Mouse (Mus musculus) mouse embryonic stem cell (cell line): Measurements from ENCODE around the gene Grap2.

Experiments used
- in situ Hi-C, 2 experiments: fragments of 300-500 bp; cut with MboI; formaldehyde crosslinking; loops; 1 replicate in 1 of 2; 3 replicates in 1 of 2; pipeline ENCODE4 v1.14.3; 2019 to 2020; ENCODE audit warnings: low sequenced_read_pairs in 2 of 2, low pct_unique_long_range_greater_than_20kb in 1 of 2, mixed read lengths in 1 of 2; ENCODE audit not compliant: unreplicated experiment in 1 of 2

The Grap2 gene

DNA sequence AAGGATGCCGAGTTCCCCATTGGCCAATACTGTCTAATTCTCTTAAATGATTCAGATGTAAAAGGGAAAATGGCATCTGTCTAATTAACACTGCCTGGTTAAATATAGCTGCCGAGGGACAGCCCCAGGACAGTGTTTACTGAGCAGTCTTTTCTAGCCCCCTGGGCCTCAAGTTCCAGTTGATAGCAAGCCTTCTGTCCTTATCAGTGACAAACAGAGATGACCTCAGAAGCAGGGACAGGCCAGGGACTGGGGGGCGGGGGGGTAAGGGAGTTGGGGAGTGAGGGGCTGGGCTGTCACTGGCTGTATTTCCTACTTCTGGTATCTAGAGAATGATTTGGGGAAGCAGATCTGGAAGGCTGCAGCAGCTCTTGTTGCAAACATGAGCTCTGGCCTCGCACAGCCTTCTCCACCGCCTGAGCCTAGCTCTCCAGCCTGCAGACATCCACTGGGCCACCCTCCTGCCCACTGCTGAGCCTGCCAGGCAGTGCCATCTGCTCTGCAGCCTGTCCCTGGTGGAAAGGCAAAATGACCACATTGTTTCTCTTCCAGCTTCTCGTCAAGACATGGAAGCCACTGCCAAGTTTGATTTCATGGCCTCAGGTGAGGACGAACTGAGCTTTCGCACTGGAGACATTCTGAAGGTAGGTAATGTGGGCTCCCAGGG, 50.9 kb downstream of the Grap2 start:
- in situ Hi-C loops: no loop called here

DNA sequence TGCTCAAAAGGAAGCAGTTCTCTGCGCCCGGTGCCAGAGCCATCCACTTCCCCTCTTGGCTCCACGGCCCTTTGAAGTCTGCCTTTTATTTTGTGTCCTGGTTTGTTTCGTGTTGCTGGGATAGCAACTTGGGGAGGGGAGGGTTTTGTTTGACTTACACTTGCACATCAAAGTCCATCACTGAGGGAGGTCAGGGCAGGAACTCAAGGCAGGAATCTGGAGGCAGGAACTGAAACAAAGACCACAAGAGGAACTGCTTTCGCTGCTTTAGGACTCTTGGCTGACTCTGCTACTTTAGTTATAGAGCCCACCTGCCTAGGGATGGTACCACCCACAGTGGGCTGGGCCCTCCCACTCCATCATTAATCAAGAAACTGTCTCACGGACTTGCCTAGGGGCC, 54.1 kb downstream of the Grap2 start:
- in situ Hi-C loops: no loop called here

DNA sequence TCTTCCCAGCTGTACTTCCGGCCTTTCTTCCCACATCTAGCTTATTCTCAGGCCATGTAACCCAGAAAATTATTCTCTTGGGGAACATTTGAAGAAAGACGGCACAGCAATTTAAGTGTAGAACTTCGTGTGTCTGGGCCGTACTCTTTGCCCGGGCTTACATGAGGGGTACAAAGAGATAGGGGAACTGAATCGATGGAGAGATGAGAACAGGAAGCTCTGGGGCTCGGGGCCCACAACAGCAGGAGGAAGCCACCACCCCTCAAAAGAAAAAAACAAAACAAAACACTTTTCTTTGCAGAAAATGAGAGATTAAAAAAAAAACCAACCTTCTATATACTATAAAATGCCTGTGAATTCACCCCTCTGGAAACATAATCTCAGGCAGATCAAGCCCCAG, 57.8 kb downstream of the Grap2 start:
- in situ Hi-C loops: loop anchor here in 1 of 2 experiments (10.0 kb wide), 1 partner anchor 65 kb away; no protein-coding TSS in a partner anchor

DNA sequence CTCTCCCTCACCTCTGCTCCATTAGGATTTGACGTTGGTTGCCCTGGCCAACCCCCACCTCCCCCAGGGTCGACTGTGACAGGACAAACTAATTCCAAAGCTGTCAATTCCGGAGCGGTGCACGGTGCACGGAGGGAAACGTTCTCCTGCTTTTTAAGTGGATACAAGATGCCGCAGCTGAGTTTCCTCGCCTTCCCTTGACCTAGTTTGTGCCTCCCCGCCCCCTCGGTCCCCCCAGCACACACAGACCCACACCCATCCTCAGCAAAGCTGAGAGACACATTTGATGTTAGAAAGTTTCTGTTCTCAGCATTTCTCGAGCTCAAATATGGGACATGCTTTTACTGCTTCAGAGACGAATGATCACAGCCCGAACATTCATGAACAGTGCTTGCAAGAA, 58.3 kb downstream of the Grap2 start:
- in situ Hi-C loops: loop anchor here in 1 of 2 experiments (10.0 kb wide), 1 partner anchor 64 kb away; no protein-coding TSS in a partner anchor

DNA sequence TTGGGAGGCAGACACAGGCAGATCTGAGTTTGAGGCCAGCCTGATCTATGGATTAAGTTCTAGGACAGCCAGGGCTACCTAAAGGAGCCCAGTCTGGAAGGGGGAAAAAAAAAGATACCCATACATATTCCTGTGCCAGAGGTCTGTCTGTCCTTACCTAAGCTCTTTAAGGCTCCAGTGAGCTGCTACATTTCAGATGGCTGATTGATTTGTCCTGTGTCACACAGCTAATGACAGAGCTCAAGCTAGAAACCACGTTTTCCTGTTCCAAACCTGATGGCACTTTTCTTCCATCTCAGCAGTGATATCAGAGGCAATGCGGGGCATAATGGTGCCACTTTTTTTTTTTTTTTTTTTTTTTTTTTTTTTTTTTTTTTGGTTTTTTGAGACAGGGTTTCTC, 58.9 kb downstream of the Grap2 start:
- in situ Hi-C loops: loop anchor here in 1 of 2 experiments (10.0 kb wide), 1 partner anchor 63 kb away; no protein-coding TSS in a partner anchor

DNA sequence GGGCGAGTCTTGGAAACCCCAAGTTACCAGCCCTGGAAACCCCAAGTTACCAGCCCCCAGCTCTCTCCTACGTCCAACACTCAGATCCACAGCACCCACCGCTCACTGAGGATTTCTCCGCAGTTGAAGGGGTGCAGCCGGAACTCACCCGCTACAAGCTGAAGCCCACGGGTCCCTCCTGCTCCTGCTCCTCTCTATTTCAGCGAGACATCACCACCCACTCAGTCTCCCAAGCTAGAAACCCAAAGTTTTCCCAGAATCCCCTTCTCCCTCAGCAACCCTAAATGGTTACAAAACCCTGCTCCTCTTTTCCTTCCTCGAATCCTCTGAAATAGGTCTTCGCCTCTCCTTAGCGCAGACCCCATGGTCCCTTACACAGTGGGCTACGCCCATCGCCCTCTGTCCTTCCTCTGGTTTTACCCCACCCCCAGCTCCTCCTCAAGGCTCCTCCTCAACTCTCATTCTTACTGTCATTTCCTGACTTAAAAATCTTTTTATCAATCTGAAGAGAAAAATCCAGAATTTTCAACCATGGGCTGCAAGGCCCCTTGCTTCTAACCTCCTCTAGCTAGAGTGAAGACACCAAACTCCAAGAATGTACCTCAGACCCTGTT, 60.0 kb downstream of the Grap2 start:
- in situ Hi-C loops: loop anchor here in 1 of 2 experiments (10.0 kb wide), 1 partner anchor 62 kb away; no protein-coding TSS in a partner anchor

DNA sequence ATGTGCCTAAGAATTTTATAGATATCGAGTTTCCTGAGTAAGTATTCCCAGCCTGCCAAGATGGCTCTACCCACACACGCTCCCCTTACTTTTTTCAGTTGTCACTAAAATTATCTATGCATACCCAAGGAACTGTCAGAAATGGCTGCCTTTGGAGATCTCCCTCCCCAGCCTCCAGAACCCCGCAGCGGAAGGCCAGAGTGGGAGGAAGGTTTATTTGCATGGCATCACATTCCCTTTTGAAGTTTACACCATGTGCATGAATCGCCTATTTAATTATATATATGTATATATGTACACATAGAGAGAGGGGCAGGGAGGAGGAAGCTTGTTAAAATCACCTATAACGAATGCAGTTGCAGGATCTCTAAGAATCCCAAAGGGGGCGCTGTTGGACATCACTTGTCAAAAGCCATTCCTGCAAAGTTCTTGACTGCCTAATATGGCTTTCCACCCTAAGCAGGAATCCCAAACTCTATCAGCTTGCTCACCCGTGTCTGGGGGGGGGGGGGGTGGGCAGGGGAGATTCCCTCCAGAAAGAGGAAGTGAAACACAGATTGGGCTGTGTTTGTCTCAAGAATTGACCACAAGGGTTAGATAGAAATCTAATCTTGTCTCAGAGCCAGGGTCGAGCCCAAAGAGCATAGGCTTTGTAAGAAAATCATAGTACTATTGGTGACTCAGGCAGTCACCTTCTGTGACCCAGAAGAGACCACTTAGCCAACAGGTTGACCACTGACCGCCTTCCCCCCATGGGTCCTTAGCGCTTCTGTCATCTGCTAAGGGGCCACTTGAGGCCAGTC, 62.2 kb downstream of the Grap2 start:
- in situ Hi-C loops: loop anchor here in 1 of 2 experiments (10.0 kb wide), 1 partner anchor 60 kb away; no protein-coding TSS in a partner anchor

DNA sequence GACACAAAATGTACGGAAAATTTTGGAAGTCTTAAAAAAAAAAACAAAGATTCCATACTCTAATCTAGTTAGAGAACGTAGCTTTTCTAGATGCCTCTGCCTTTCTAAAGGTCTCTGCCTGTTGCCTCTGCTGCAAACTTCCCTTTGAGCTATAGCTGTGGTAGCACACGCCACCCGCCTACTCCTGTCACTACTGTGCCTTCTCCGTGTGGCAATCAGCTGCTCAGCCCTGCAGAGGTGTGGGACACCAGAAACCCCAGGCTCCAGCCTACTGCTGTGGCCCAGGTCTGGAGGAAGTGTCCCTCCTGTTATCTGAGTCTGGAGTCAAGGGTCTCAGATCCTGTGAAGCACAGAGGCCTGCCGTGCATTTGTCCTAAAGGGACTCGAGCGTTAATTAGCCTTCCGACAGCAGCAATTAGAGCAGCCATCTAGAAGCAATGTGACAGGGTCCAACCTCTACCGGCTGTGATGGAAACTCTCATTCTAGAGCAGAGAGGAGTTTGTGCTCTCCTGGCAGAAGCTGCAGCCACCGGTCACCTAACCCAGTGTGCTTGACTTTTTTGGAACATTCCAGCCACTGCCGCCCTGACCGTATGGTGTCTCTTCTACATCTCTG, 64.5 kb downstream of the Grap2 start:
- in situ Hi-C loops: loop anchor here in 1 of 2 experiments (10.0 kb wide), 1 partner anchor 58 kb away; no protein-coding TSS in a partner anchor

DNA sequence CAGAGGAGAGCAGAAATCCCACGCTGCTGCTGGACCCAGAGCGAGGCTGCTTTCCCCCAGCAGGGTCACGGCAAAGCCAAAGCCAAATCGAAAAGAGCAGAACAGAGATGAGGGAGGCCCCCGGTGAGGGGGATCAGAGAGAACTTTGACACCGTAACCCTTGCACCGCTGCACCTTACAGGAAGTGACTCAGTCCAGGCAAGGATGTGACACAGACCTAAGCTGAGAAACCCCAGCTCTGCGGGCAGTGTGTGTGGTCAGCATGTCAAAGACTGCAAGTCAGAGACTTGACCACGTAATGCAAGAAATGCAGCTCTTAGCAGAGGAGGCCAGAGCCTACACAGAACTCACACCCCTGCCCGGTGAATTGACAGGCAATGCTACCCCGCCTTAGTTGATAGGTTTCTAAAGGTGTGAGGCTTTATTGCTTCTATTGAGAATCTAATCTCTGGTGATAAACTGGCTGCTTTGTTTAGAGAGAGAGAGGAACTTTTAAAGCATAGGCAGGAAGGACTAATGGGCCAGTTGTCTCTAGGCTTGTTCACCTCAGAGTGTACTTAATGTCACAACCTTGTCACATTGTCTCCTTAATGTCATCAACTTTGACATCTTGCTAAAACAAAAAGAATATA, 66.8 kb downstream of the Grap2 start:
- in situ Hi-C loops: loop anchor here in 1 of 2 experiments (10.0 kb wide), 1 partner anchor 56 kb away; no protein-coding TSS in a partner anchor

DNA sequence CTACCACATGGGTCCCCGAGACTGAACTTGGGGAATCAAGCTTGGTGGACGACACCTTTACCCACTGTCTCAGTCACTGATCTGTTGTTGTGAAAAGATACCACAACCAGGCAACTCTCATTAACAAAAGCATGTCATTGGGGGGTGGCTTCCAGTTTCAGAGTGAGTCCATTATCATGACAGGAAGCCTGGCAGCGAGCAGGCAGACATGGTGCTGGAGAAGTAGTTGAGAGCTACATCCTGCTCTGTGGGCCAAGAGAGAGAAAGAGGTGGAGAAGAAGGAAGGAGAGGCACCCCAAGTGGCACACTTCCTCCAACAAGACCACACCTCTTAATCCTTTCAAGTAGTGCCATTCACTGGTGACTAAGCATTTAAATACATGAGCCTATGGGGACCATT, 67.5 kb downstream of the Grap2 start:
- in situ Hi-C loops: loop anchor here in 1 of 2 experiments (10.0 kb wide), 1 partner anchor 55 kb away; no protein-coding TSS in a partner anchor

DNA sequence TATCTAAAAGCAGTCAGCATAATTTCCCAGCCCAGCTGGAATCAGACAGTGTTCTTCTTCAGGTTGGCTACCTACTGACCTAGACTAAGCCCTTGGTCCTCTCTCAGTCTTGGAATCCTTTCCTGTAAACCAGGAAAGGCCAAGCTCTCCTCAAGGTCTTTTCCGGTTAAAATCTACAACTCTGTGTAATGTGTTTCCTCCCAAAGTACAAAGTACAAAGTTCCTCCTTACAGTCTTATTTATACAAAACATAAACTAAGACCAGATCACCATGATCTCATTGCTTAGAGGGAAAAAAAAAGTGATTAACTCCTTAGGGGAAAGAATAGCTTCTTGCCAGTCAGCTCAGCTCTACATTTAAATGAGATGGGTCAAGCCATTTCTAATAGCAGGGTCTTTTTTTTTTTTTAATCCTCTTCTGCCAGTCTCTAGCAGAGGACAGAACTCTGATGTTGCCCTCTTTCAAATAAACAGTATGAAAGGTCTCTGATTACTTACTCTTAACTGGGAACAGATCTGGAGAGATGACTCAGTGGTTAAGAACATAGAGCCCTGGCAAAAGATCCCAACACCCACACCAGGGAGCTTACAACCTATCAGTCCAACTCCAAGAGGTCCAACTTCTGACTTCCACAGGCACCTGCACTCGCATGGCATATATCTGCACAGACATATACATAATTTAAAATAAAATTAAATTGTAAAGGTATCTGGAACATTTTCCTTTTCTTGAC, 69.5 kb downstream of the Grap2 start:
- in situ Hi-C loops: no loop called here

DNA sequence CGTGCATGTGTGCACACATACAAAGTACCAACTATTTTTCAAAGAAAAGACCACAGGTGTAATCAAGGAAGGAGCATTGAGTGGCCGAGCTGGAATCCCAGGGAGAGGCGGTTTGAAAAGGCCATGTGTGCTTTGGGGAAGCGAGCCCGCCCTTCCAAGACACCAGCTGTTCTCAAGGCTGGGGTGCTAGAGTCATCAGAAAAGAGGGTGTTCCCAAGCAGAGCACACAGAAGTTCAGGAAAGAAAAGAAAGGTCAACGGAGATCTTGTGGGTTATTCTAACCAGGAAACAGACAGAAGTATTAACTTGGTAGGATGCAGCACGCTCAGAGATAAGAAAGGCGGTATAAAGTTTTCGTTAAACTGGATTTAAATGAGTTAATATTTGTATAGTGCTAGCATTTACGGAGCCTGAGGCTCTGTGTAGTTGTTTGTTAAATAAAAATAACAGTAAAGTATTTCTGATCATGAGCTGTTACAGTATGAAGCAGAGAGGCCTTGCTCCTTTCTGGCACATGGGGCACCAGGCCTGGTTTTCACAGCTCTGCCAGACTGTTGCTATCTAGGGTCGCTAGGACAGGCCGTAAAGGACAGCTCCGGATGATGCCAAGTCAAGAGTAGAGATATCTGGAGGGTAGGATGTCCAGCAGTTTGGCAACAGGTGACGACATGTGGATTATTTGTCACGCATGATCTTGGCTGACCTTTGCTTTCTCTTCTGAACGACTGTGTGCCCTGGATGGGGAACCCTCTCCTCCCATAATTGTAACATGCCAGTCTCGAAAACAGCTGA, 72.8 kb downstream of the Grap2 start:
- in situ Hi-C loops: no loop called here

DNA sequence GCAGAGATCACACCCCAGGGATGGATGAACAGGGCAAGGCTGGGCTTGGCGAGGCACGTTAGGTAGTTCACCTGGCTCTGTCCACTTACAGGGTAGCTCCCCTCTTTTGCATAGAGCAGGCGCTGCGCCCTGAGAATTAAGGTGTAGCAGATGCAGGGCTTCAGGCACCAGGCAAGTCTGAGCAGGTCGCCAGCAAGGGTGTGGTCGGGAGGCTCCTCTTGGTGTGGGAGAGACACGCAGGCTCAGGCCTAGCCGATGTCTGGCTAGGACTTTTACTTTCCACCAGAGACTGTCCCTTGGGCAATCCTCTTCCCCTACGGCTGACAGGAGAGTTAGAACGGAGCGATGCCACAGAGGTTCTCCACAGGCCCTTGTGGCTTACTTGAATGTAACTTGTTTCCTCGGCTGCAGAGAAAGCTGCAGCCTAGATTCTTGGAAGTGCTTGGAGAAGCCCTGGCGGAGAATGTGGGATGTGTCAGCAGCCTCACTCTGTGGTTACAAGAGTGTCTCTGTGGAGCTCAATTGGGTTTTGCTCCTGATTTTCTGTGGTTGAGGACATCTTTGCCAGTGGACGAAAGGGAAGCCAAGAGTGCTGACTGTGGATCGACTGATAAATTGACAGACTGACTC, 76.7 kb downstream of the Grap2 start:
- in situ Hi-C loops: no loop called here

DNA sequence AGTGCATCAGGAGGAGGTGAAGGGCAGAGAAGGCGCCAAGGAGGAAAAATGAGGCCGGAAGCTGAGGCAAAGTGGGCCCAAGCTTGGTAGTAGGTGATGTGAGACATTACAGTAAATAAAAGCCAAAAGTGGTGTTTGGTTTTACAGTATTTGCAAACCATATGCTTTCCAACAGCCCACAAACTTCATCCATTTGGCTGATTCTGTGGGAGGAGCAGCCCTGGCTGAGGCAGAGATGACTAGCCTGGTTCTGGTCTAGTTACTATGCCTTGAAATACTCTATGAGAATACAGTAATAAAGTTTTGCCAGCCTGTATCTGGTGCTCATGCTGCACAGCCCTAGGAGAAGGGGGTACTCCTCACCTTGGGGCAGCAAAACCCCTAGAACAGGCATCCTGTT, 78.0 kb downstream of the Grap2 start:
- in situ Hi-C loops: no loop called here

DNA sequence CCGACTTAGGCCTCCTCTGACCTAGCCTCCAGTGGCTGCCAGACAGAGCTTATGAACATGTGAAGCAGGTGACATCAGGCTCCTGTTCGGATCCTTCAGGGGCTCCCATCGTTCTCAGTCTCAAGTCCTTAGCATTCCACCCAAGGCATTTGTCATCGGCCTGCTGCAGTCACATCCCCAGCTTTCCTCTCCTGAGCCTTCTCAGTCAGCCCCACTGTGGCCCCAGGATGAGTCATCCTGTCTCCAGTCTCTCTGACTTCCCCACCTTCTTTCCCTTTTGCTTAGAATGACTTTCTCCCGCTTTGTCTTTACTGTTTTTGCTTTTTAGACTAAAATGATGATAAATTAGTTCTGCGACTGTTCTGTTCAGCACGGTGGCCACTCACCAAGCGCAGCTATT, 81.5 kb downstream of the Grap2 start:
- in situ Hi-C loops: no loop called here

DNA sequence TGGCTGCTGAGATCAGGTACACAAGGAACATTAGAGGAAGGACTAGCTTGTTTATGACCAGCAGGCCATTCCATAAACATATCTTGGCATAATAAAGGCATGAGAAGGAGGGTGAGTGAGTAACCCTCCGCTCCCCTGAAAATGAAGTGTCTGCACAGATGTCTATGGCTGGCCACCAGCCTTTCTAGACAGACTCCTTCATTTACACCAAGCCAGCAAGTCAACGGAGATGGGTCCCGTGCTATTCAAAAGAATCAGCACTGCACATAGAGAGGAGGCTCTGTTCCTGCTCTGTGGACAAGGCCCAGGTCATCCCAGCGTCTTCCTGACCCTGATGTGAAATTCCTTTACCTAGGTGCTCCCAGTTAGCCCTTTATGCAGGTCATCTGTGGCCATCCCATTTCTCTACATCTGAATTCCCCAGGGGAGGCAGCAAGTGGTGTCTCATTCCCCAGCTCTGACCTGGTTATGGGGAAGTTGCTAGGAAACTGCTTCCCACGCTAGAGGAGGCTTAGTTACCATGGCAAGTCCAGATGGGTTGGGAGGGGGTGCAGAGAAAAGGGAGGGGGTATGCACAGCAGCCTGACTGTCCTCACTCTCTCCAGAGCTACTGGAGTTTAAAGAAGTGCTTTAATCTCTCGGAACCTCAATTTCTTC, 86.5 kb downstream of the Grap2 start:
- in situ Hi-C loops: no loop called here
